Comparison of ENCODE assay signal across 10 mouse cellular contexts in the genomic region with DNA sequence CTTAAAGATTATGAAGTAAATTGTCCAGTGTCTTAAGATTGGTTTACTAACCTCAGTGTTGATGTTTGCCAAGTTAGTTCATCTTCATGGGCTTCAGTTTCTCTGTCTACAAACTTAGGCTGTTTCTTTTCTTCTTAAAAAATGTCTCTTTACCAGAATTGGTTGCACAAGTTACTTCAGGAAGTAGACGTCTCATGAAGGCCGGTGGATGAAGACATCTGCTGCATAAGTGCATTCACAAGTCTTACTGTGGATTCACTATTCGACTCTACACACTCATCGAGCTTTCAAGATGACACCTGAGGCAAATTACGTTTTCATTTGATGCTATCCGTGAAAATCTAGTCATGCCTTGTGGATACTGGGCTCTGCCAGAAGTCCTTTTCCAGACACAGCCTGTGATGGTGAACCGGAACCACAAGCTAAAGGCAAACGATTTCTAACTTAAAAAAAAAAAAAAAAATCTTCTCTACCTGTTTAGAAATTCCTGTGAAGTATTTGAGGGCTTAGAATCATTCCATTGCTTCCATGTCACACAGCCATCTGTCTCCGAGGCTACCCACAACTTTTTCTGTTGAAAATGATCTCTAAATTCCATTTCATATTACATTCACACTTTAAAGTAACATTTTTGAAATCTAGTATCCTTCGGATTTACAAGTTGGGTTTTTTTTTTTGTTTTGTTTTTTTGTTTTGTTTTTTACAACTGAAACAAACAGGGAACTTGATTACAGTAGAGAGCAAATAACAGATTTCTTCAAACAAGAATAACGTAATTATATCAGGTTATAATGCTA. TPM values are rescaled to one million over a fixed set of nuclear protein-coding genes. Genes with fewer than 3 reads are reported as not detected.
DNase-seq lines count a peak whose midpoint lies in the region; ATAC-seq and TF ChIP-seq lines count a peak whose summit lies in the region.
"Had no signal": no experiment of that assay in that cellular context is flagged by ENCODE, and none has a peak within 500 bp of the region (broad histone marks: within the 10 kb centered on the region; RNA-seq: fewer than 3 reads in every experiment).

No protein-coding gene starts in this region.

- intact Hi-C loops in heart, adult 2 months (cut with DNase I) = loop anchor here (5.0 to 10.0 kb wide), 4 partner anchors 205 to 1495 kb away; partner anchors contain the start of genes St3gal6 and Tbc1d23

- H3K9ac ChIP-seq in heart, adult 2 months (ENCODE audit: low read depth, low read length) = no peak overlapping the region
- H3K9ac ChIP-seq in lung, embryonic 16.5 days (ENCODE audit: low read length) = no peak overlapping the region
- no peak overlapping the region for H3K9ac ChIP-seq in limb, embryonic 12.5 days (replicated peaks)
- no peak overlapping the region for H3K9ac ChIP-seq in neural tube, embryonic 15.5 days (replicated peaks)

- TF ChIP-seq EP300 in heart, adult 2 months (IDR thresholded peaks at IDR 0.05; ENCODE audit: insufficient read depth, low read depth, low read length) = no peak

- H3K79me2 ChIP-seq in heart, adult 2 months (replicated peaks; ENCODE audit: control insufficient read depth, insufficient read depth, low read length) = no peaks in the 10 kb centered on the region; the same call in 1 of the 2 replicates

- no peak for ATAC-seq in lung, embryonic 16.5 days (ENCODE audit: low read depth)
- ATAC-seq in limb, embryonic 12.5 days (ENCODE audit: insufficient number of reproducible peaks, insufficient read depth, low FRiP score, low TSS enrichment, low read depth) = no peak
- no peak for ATAC-seq in neural tube, embryonic 15.5 days (ENCODE audit: low FRiP score)

- no peak for TF ChIP-seq POLR2A in heart, adult 2 months (IDR thresholded peaks at IDR 0.05; ENCODE audit: insufficient read depth, low read depth, low read length)

- no peak overlapping the region for H3K27ac ChIP-seq in heart, adult 2 months
- H3K27ac ChIP-seq in lung, embryonic 16.5 days (ENCODE audit: low read length) = no peak overlapping the region
- H3K27ac ChIP-seq in limb, embryonic 12.5 days = no peak overlapping the region
- H3K27ac ChIP-seq in neural tube, embryonic 15.5 days (replicated peaks) = no peak overlapping the region

- peaks cover 5% of the 10 kb centered on the region for H3K36me3 ChIP-seq in heart, adult 2 months (ENCODE audit: control insufficient read depth, insufficient read depth, low read length)
- H3K36me3 ChIP-seq in lung, embryonic 16.5 days (ENCODE audit: control insufficient read depth, insufficient read depth, low read length) = peaks cover 7% of the 10 kb centered on the region
- peaks cover 20% of the 10 kb centered on the region for H3K36me3 ChIP-seq in limb, embryonic 12.5 days
- H3K36me3 ChIP-seq in neural tube, embryonic 15.5 days = peaks cover 14% of the 10 kb centered on the region

- H3K4me1 ChIP-seq in heart, adult 2 months (ENCODE audit: control insufficient read depth, insufficient read depth, low read length) = peaks cover 1% of the 10 kb centered on the region
- peaks cover 6% of the 10 kb centered on the region for H3K4me1 ChIP-seq in lung, embryonic 16.5 days (replicated peaks; ENCODE audit: control insufficient read depth, insufficient read depth, low read length)
- H3K4me1 ChIP-seq in limb, embryonic 12.5 days (replicated peaks) = peaks cover 4% of the 10 kb centered on the region
- H3K4me1 ChIP-seq in neural tube, embryonic 15.5 days = peaks cover 11% of the 10 kb centered on the region

- no peaks in the 10 kb centered on the region for H3K27me3 ChIP-seq in heart, adult 2 months (ENCODE audit: control insufficient read depth, insufficient read depth, low read length)
- H3K27me3 ChIP-seq in lung, embryonic 16.5 days (ENCODE audit: control insufficient read depth, insufficient read depth, low read depth, low read length) = no peaks in the 10 kb centered on the region; the same call in 1 of the 2 replicates
- H3K27me3 ChIP-seq in limb, embryonic 12.5 days = no peaks in the 10 kb centered on the region
- H3K27me3 ChIP-seq in neural tube, embryonic 15.5 days (replicated peaks) = no peaks in the 10 kb centered on the region

- WGBS in heart, adult 2 months = 79% methylated on average over 11 of the region's 11 CpGs
- WGBS in lung, embryonic 16.5 days = 73% methylated on average over 11 of the region's 11 CpGs
- WGBS in limb, embryonic 12.5 days = 81% methylated on average over 11 of the region's 11 CpGs
- WGBS in neural tube, embryonic 15.5 days = 83% methylated on average over 11 of the region's 11 CpGs

- H3K9me3 ChIP-seq in lung, embryonic 16.5 days (ENCODE audit: control insufficient read depth, low read length) = no peaks in the 10 kb centered on the region
- H3K9me3 ChIP-seq in limb, embryonic 12.5 days = no peaks in the 10 kb centered on the region
- H3K9me3 ChIP-seq in neural tube, embryonic 15.5 days (replicated peaks) = no peaks in the 10 kb centered on the region

- TF ChIP-seq CTCF in heart, adult 2 months (IDR thresholded peaks at IDR 0.05) = no peak

- no peak for DNase-seq in heart, adult 2 months
- no peak for DNase-seq in heart, adult 18-20 months
- DNase-seq in lung, postnatal 10 days = no peak
- no peak for DNase-seq in adrenal gland, adult 2 months
- DNase-seq in frontal cortex, postnatal 10 days (ENCODE audit: low spot score in 2 of 2) = no peak

- peak overlapping the region; percentile 52; the same call in 1 of the 2 replicates for H3K4me3 ChIP-seq in heart, adult 2 months
- H3K4me3 ChIP-seq in lung, embryonic 16.5 days (ENCODE audit: low read length) = no peak overlapping the region; the same call in 1 of the 2 replicates
- H3K4me3 ChIP-seq in limb, embryonic 12.5 days (replicated peaks) = peak overlapping the region; percentile 80; the same call in 1 of the 2 replicates
- peak overlapping the region; percentile 75; the same call in 1 of the 2 replicates for H3K4me3 ChIP-seq in neural tube, embryonic 15.5 days (replicated peaks)

- H3K4me2 ChIP-seq in lung, embryonic 16.5 days (ENCODE audit: low read depth, low read length) = peak overlapping the region; percentile 63; the same call in 1 of the 2 replicates
- H3K4me2 ChIP-seq in limb, embryonic 12.5 days = peak overlapping the region; percentile 46
- peak overlapping the region; percentile 67 for H3K4me2 ChIP-seq in neural tube, embryonic 15.5 days

RNA-seq across cellular contexts. Expression of gene Cldnd1, which starts 0.8 kb away (rescaled TPM):
- 10 to 100 TPM; 56.2 to 58.8 TPM for total RNA-seq in heart, adult 2 months (2021)
- polyA plus RNA-seq in heart, adult 2 months (2012; rRNA removed) = 47.3 and 66.6 TPM in 2 replicates
- total RNA-seq in heart, adult 18-20 months (2021) = 10 to 100 TPM; 48.7 to 51.0 TPM
- polyA plus RNA-seq in lung, embryonic 16.5 days (2015; fragmentation: Nextera tagmentation; extraction: Ambion mirVana) = 113 and 114 TPM in 2 replicates
- 105 and 119 TPM in 2 replicates for polyA plus RNA-seq in limb, embryonic 12.5 days (2016; fragmentation: Nextera tagmentation; extraction: Ambion mirVana)
- polyA plus RNA-seq in neural tube, embryonic 15.5 days (2015; fragmentation: Nextera tagmentation; extraction: Ambion mirVana) = 141 TPM in 2 replicates
- 10 to 100 TPM; 58.9 to 61.1 TPM for total RNA-seq in adrenal gland, adult 2 months (2021)
- polyA plus RNA-seq in adrenal gland, adult 2 months (2012; rRNA removed) = 44.4 and 59.9 TPM in 2 replicates

RNA-seq across cellular contexts. Expression of gene Gpr15, which starts 8.0 kb away (rescaled TPM):
- not detected for total RNA-seq in heart, adult 2 months (2021)
- polyA plus RNA-seq in heart, adult 2 months (2012; rRNA removed) = 0.08 TPM in 1 of 2 replicates, not detected in the other
- not detected for total RNA-seq in heart, adult 18-20 months (2021)
- 0.11 and 0.13 TPM in 2 replicates for polyA plus RNA-seq in lung, embryonic 16.5 days (2015; fragmentation: Nextera tagmentation; extraction: Ambion mirVana)
- not detected in 2 replicates for polyA plus RNA-seq in limb, embryonic 12.5 days (2016; fragmentation: Nextera tagmentation; extraction: Ambion mirVana)
- 0.56 TPM in 1 of 2 replicates, not detected in the other for polyA plus RNA-seq in neural tube, embryonic 15.5 days (2015; fragmentation: Nextera tagmentation; extraction: Ambion mirVana)
- total RNA-seq in adrenal gland, adult 2 months (2021) = not detected
- not detected in 2 replicates for polyA plus RNA-seq in adrenal gland, adult 2 months (2012; rRNA removed)
- polyA plus RNA-seq: cortical plate, adult 2 months had no signal

RNA-seq across cellular contexts. Expression of gene Olfr172, which starts 36.1 kb away (rescaled TPM):
- total RNA-seq in heart, adult 2 months (2021) = not detected
- not detected in 2 replicates for polyA plus RNA-seq in heart, adult 2 months (2012; rRNA removed)
- total RNA-seq in heart, adult 18-20 months (2021) = not detected
- not detected in 2 replicates for polyA plus RNA-seq in lung, embryonic 16.5 days (2015; fragmentation: Nextera tagmentation; extraction: Ambion mirVana)
- not detected in 2 replicates for polyA plus RNA-seq in limb, embryonic 12.5 days (2016; fragmentation: Nextera tagmentation; extraction: Ambion mirVana)
- polyA plus RNA-seq in neural tube, embryonic 15.5 days (2015; fragmentation: Nextera tagmentation; extraction: Ambion mirVana) = not detected in 2 replicates
- not detected for total RNA-seq in adrenal gland, adult 2 months (2021)
- not detected in 2 replicates for polyA plus RNA-seq in adrenal gland, adult 2 months (2012; rRNA removed)
- total RNA-seq: megakaryocyte progenitor cell, adult 5-6 weeks had no signal
- polyA plus RNA-seq: cortical plate, adult 2 months had no signal

RNA-seq across cellular contexts. Expression of gene Cpox, which starts 56.8 kb away (rescaled TPM):
- 10 to 100 TPM; 39.1 to 41.1 TPM for total RNA-seq in heart, adult 2 months (2021)
- polyA plus RNA-seq in heart, adult 2 months (2012; rRNA removed) = 14.8 and 23.8 TPM in 2 replicates
- total RNA-seq in heart, adult 18-20 months (2021) = 10 to 100 TPM; 36.5 to 37.9 TPM
- 19.7 and 25.3 TPM in 2 replicates for polyA plus RNA-seq in lung, embryonic 16.5 days (2015; fragmentation: Nextera tagmentation; extraction: Ambion mirVana)
- polyA plus RNA-seq in limb, embryonic 12.5 days (2016; fragmentation: Nextera tagmentation; extraction: Ambion mirVana) = 23.0 and 23.4 TPM in 2 replicates
- 15.8 and 20.3 TPM in 2 replicates for polyA plus RNA-seq in neural tube, embryonic 15.5 days (2015; fragmentation: Nextera tagmentation; extraction: Ambion mirVana)
- total RNA-seq in adrenal gland, adult 2 months (2021) = 10 to 100 TPM; 12.2 to 17.0 TPM
- 10.1 and 10.5 TPM in 2 replicates for polyA plus RNA-seq in adrenal gland, adult 2 months (2012; rRNA removed)
